8 mouse cellular contexts compared by ENCODE assay signal in genomic region chr15:38391420-38391819, GRCm38 (mm10).
DNase-seq lines count a peak whose midpoint lies in the region; ATAC-seq and TF ChIP-seq lines count a peak whose summit lies in the region.

No protein-coding gene starts in this region.

- peak; percentile 76 for DNase-seq in fibroblast of lung, adult 2 months (ENCODE audit: low read depth)
- peak; percentile 38 to 51 for DNase-seq in kidney, adult 8-10 months
- peak; percentile 74 for DNase-seq in lung, embryonic 14.5 days
- DNase-seq in spleen, adult 18-20 months, result no peak
- no peak for DNase-seq in thymus, postnatal 10 days (ENCODE audit: low spot score in 2 of 2)

- 41% methylated on average over 6 of the region's 6 CpGs for WGBS in lung, embryonic 14.5 days

- H3K9ac ChIP-seq in lung, embryonic 14.5 days, result no peak overlapping the region

- H3K4me2 ChIP-seq in lung, embryonic 14.5 days, result no peak overlapping the region

- no peak for TF ChIP-seq CTCF in E14TG2a.4 (conservative IDR thresholded peaks at IDR 0.05; ENCODE audit: low read length)
- peak; percentile 34 for TF ChIP-seq CTCF in lung, embryonic 14.5 days (IDR thresholded peaks at IDR 0.05; ENCODE audit: low read depth)

- H3K4me3 ChIP-seq in E14TG2a.4 (replicated peaks; ENCODE audit: low read length), result peak overlapping the region; percentile 49
- no peak overlapping the region for H3K4me3 ChIP-seq in lung, embryonic 14.5 days (ENCODE audit: low read depth, low read length)

- H3K4me1 ChIP-seq in E14TG2a.4 (replicated peaks; ENCODE audit: low read depth, low read length), result peaks cover 67% of the 10 kb centered on the region
- no peaks in the 10 kb centered on the region for H3K4me1 ChIP-seq in lung, embryonic 14.5 days (ENCODE audit: insufficient read depth)

- no peaks in the 10 kb centered on the region for H3K36me3 ChIP-seq in E14TG2a.4 (ENCODE audit: insufficient read depth, low read length)
- no peaks in the 10 kb centered on the region for H3K36me3 ChIP-seq in lung, embryonic 14.5 days (ENCODE audit: insufficient read depth)

- ATAC-seq in lung, embryonic 14.5 days (ENCODE audit: insufficient read depth), result peak; percentile 84
- ATAC-seq in cerebellum, adult (ENCODE audit: insufficient number of reproducible peaks, low FRiP score, low TSS enrichment), result no peak
- ATAC-seq in CD4-positive, CD25-positive, alpha-beta regulatory T cell, adult 4 months, result no peak

- H3K27ac ChIP-seq in lung, embryonic 14.5 days (ENCODE audit: low read depth), result peak overlapping the region; percentile 58

- H3K27me3 ChIP-seq in E14TG2a.4 (ENCODE audit: insufficient read depth, low read length), result no peaks in the 10 kb centered on the region; the same call in 1 of the 2 replicates
- H3K27me3 ChIP-seq in lung, embryonic 14.5 days (ENCODE audit: insufficient read depth, low read length), result no peaks in the 10 kb centered on the region

- H3K9me3 ChIP-seq in E14TG2a.4 (ENCODE audit: low read length), result no peaks in the 10 kb centered on the region
- no peaks in the 10 kb centered on the region for H3K9me3 ChIP-seq in lung, embryonic 14.5 days (ENCODE audit: low read depth, low read length)

Comparison
In these comparisons a context has a peak if more than half of its experiments do, and no peak if none do; other contexts are left out.
1. DNase-seq: peak in fibroblast of lung, adult 2 months (single experiment), kidney, adult 8-10 months (2 of 2) and lung, embryonic 14.5 days (single experiment); none in spleen, adult 18-20 months (0 of 2) and thymus, postnatal 10 days (0 of 2).